Mouse (Mus musculus) cerebellum, adult 11 months (tissue): Measurements from ENCODE around the gene Wdr90.
A peak's percentile ranks its signal among the peaks of the same experiment; 100 is the strongest.
"Not testable (repeated sequence)": the region's sequence is repeated elsewhere in the genome, so short reads cannot be mapped to it uniquely, and the experiment has no call there.

ENCODE experiments used
- DNase-seq: peaks from one replicate; pipeline ENCODE4 v3.0.0; 2022

The Wdr90 gene

DNA sequence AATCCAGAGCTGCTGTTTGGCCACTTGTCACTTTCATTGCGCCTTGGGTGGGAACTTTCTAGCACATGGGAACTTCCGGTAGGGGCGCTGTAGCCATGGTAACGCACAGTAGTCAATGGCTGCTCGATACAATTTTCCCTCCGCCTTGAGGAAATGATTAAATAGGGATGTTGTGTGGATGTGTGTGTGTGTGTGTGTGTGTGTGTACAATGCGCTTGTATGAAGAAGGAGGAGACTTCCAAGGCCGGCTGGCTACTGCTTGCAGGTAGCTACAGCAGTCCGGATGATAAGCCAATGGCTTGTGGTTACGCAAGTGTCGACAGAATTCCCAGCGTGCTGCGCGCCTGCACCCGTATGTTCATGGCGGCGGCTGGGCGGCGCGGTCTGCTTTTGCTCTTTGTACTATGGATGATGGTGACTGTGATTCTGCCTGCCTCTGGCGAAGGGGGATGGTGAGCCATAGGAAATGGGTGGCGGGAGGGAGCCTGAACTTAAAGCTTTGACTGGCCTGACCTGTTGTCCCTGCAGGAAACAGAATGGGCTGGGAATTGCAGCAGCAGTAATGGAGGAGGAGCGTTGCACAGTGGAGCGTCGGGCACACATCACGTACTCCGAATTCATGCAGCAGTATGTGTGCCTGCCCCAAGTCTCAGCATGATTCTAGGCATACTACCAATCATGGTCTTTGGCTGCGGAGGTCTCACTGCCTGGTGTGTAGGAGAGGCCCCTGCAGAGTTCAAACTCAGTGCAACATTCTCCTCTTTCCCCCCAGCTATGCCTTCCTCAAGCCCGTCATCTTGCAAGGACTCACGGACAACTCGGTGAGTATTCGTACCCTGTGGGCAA is 32.4 kb downstream of the Wdr90 start, which contains the start of gene Jmjd8:
Gene Jmjd8 (plus strand): TSS at position 156 of the 846 bp plus-strand sequence.
- peak; percentile 74 for DNase-seq

DNA sequence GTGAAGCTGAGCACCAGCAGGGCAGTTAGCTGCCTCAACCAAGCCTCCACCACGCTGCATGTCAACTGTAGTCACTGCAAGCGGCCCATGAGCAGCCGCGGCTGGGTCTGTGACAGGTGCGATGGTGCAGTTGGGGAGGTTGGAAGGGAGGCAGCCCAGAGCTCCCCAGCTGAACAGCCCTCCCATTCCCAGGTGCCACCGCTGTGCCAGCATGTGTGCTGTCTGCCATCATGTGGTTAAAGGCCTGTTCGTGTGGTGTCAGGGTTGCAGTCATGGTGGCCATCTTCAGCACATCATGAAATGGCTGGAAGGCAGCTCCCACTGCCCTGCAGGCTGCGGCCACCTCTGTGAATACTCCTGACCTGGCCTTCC is 33.1 kb downstream of the Wdr90 start:
- no peak for DNase-seq

GRCm38 (mm10) chr17:25827546-25828222 is 33.6 kb downstream of the Wdr90 start:
- DNase-seq, result no peak

GRCm38 (mm10) chr17:25827011-25827410 is 34.3 kb downstream of the Wdr90 start:
- no peak for DNase-seq

DNA sequence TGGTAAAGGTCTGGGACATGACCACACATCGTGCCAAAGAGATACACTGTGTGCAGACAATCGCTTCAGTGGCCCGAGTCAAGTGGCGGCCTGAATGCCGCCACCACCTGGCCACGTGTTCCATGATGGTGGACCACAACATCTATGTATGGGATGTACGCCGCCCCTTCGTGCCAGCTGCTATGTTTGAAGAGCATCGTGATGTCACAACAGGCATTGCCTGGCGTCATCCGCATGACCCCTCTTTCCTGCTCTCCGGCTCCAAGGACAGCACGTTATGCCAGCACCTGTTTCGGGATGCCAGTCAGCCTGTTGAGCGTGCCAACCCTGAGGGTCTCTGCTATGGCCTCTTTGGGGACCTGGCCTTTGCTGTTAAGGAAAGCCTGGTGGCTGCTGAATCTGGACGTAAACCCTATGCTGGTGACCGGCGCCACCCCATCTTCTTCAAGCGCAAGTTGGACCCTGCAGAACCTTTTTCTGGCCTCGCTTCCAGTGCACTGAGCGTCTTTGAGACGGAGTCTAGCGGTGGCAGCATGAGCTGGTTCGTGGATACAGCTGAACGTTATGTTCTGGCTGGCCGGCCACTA is 35.2 kb downstream of the Wdr90 start:
- no peak for DNase-seq

DNA sequence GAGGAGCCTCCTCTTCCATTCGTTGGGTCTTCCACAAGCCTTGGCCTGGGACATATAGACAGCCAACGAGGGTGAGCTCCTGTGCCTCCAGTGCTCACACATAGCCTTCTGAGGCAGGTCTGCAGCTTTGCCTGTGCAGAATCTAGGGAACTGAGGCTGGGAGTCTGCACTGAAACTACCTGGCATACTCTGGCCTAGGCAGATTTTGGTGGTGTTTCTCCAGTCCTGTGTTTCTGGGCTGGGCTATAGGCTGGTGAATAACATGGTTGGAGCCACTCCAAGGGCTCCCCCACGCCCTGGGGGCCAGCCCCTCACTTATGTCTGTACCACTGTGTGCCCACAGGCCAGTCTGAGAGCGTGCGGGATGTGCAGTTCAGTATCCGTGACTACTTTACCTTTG is 36.0 kb downstream of the Wdr90 start:
- no peak for DNase-seq

- no peak for DNase-seq
These were observed 36.7 kb downstream of the Wdr90 start for GRCm38 (mm10) chr17:25824362-25825142.

- DNase-seq, result peak; percentile 80
These were observed 37.8 kb downstream of the Wdr90 start, which contains the start of gene Wdr24 for GRCm38 (mm10) chr17:25823452-25823851. Gene Wdr24 (plus strand): TSS chr17:25823627.

GRCm38 (mm10) chr17:25818851-25819780 is 42.2 kb downstream of the Wdr90 start:
- no peak for DNase-seq

DNA sequence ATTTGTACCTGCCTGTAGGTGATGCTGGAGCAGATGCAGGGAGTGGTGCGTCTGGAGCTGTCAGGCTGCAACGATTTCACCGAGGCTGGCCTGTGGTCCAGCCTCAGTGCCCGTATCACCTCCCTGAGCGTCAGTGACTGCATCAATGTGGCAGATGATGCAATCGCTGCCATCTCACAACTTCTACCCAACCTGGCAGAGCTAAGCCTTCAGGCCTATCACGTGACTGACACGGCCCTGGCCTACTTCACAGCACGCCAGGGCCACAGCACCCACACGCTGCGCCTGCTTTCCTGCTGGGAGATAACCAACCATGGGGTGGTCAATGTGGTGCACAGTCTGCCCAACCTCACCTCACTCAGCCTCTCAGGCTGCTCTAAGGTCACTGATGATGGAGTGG is 43.6 kb downstream of the Wdr90 start:
- no peak for DNase-seq

- peak; percentile 53 for DNase-seq
These were observed 47.8 kb downstream of the Wdr90 start for GRCm38 (mm10) chr17:25813471-25813870.

DNA sequence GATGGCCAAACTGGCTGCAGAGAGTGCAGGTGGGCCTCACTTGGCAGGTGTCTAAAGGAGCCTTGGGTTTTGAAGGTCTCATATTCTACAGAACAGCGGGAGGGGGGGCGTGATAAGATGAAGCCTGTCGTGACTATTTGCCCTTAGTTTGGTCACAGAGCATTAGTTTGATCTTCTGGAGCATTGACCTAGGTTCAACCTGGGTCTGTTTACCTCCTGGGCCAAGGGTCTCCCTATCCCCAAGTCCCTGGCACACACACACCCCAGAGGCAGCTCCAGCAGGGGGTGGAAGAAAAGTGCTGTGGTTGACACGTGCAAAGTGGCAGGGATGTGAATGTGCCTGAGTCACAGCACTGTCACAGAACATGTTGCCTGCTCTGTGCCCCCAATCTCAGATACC is 50.4 kb downstream of the Wdr90 start:
- no peak for DNase-seq

- DNase-seq, result peak; percentile 76
These were observed 51.5 kb downstream of the Wdr90 start for GRCm38 (mm10) chr17:25809606-25810340.

DNA sequence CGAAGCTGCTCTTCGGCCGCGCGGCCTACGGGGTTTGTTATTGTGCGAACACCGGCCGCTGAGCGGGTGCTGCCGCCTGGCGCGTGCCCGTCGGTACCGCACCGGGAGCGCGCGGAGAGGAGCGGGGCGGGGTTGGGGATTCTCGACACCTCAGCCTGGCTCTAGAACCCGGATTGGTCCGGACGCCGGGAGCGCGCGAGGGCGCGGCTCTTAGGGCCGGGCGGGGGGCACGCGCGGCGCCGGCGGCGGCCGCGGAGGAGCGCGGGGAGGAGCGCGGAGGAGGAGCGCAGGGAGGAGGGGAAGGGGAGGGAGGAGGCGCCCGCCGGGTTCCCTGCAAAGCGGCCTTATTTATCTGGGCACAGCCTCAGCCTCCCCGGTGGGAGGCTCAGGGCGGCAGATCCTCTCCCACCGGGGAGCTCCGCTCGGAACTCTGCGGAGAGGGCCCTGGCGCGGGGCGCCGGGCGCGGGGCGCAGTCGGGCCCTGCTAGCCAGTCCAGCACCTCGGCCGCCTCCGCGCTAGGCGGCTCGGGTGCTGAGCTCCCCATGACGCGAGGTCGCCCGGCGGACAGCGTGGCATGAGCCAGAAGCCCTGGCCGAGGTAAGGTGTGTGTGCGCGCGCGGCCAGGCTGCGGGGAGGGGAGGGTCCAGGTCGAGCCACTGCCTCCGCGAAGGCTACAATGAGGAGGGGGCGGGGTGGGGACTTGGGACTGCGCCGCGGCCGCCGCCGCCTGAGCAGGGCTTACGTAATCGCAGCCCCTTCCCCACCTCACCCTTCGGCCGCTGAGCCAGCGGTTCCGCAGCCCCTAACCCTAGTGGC is 52.3 kb downstream of the Wdr90 start, which contains the start of gene Fbxl16:
Gene Fbxl16 (plus strand): TSS at position 297 of the 817 bp plus-strand sequence.
- DNase-seq, result peak; percentile 95

GRCm38 (mm10) chr17:25808028-25808427 is 53.3 kb downstream of the Wdr90 start:
- no peak for DNase-seq

DNA sequence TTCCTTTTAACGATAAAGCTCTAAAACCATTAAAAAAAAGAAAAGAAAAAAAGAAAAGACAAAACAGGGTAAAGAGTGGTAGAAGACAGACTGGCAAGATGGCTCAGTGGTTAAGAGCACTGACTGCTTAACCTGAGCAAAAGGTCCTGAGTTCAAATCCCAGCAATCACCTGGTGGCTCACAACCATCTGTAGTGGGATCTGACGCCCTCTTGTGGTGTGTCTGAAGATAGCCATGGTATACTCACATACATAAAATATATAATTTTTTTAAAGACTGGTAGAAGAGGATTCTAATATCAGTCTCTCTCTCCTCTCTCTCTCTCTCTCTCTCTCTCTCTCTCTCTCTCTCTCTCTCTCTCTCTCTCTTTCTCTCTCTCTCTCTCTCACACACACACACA is 53.8 kb downstream of the Wdr90 start:
- not testable (repeated sequence) for DNase-seq

GRCm38 (mm10) chr17:25806507-25806906 is 54.8 kb downstream of the Wdr90 start:
- no peak for DNase-seq

DNA sequence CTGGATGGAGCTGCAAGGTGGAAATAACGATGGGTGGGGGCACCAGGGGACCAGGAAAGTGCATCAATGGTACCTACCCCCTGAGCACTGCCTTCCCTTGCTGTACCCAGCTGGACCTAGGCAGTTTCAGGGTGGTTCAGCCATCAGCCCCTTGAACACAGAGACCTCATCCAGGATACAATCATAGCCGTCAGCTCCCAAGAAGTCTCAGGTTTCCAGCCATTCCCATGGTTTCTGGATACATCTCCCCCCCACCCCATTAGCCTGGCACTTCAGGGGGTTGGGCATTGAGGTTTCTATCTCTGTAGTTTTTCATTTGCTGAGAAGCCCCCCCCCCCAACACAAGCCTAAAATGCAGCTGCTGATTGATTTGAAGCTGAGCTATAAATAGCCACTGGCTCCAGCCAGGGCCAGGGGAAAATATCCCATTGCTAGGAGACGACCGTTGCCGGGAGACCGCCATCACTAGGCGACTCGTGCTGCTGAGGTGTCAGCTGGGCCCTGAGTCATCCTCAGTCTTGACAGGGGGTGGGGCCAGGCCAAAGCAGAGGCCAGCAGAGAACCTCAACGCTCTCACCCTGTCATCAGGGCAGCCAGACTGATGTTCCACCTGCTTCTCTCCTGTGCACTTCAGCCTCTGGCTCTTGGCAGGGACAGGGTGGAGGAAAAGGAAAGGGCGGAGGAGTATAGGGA is 58.3 kb downstream of the Wdr90 start:
- no peak for DNase-seq

- peak; percentile 64 for DNase-seq
These were observed 60.3 kb downstream of the Wdr90 start for GRCm38 (mm10) chr17:25801029-25801428.
